Mouse (Mus musculus): Measurements from ENCODE around the gene Rcc1.
"Not testable (repeated sequence)": the region's sequence is repeated elsewhere in the genome, so short reads cannot be mapped to it uniquely, and the experiment has no call there.

Rcc1 gene

DNA sequence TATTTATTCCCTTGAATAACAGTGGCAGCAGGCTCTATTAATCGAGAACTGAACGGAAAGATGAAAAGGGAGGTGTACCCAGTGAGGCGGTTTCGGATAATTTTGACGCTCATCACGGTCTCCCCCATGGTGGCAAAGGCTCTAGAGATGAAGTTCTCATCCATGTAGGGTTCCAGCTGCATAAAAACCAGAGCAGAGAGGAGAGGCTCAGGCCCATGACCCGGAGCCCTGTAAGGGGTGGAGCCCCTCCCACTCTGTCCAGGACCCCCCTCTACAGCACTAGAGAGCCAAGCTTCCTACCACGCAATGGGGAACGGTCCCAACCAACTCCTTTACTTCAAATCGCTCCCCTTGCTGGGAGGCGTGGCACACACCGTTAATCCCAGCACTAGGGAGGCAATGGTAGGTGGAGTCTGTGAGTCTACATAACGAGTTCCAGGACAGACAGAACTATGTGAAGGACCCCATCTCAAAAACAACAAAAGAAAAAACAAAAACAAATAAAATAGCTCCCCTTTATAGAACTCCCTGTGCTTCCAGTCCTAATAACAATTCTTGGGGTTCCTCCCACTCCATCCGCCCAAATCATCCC is 24.9 kb downstream of the Rcc1 start:
- in situ Hi-C loops (cut with MboI, MseI): loop anchor here in 1 of 2 experiments (25.0 kb wide), 1 partner anchor 1459 kb away; no protein-coding TSS in a partner anchor

DNA sequence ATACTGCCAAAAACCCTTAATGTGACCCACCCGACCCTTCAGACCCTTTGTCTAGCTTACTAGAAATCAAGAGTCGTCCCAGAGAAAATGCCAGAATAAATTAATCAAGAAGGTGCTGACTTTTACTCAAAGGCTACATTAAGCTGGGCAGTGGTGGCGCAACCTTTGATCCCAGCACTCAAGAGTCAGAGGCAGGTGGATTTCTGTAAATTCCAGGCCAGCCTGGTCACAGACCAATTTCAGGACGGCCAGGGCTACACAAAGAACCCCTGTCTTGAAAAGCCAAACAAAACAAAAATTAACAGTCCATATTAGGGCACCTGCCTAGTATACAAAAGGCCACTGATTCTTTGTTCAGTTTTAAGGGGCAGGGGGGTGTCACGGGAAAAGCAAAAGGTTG is 26.9 kb downstream of the Rcc1 start:
- in situ Hi-C loops (cut with MboI, MseI): loop anchor here in 1 of 2 experiments (25.0 kb wide), 1 partner anchor 1461 kb away; no protein-coding TSS in a partner anchor

DNA sequence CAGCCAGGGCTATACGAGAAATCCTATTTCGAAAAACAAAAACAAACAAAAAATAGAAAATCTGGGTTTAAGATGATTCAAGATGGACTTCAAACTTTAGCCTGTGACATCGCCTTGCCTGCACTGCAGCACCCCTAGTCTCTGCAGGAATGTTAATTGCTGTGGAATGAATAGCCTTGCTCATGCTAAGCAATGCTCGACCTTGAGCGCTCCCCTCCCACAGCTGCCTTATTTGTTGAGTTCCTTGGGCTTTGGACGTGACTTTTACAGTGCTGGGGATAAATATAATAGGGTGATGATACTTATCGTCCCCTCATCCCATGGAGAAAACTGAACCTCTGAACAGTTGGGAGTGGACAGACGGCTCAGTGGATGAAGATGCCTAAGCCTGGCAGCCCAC is 37.7 kb downstream of the Rcc1 start:
- in situ Hi-C loops (cut with MboI, MseI): no loop called here

DNA sequence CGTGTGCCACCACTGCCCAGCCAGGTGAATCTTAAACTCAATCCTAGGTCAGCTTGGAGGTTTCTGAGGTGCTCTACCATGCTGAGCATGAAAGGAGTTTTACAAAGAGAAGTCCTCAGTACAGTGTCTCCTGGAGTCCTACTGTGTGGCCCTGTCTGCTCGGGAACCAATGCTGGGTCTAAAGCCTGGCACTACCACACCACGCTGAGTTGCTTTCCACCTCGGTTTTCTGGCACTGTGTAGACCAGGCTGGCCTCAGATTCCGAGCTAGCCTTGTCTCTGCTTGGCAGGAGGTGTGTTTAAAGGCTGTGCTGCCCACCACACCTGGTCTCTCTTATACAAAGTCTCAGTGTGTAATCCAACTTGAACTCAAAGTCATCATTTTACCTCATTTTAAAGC is 40.8 kb downstream of the Rcc1 start:
- in situ Hi-C loops (cut with MboI, MseI): no loop called here

DNA sequence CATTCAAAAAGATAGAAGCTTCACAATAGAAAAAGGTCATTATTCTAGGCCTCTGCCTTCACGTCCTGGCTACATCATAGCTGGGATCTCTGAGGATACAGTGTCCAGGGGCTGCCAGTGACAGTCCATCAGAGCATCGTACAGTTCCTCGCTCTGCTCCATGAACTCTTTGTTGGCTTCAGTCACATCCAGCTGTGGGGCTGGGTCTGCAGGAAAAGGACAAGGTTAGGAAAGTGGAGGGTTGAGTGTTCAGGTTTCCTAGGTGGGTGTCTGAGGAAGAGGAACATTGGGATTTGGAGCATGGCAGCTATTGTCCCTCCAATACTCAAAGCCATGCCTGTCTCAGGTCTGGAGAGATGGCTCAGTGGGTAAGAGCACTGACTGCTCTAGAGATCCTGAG is 41.6 kb downstream of the Rcc1 start:
- in situ Hi-C loops (cut with MboI, MseI): no loop called here

DNA sequence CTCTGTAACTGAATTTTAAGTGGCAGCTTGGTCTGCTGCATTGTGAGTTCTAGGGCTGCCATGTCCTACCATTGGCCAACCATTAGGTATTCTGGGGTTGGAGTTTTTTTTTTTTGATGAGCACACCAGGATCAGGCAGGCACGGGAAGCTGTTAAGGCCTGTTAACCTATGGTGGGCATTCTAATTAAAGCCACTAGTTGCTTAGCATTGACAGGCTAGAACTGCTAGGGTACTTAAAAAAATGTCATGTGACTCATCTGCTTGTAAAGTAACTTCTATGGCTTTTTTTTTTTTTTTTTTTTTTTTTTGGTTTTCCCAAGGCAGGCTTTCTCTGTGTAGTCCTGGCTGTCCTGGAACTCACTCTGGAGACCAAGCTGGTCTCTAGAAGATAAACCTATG is 42.2 kb downstream of the Rcc1 start:
- in situ Hi-C loops (cut with MboI, MseI): no loop called here

DNA sequence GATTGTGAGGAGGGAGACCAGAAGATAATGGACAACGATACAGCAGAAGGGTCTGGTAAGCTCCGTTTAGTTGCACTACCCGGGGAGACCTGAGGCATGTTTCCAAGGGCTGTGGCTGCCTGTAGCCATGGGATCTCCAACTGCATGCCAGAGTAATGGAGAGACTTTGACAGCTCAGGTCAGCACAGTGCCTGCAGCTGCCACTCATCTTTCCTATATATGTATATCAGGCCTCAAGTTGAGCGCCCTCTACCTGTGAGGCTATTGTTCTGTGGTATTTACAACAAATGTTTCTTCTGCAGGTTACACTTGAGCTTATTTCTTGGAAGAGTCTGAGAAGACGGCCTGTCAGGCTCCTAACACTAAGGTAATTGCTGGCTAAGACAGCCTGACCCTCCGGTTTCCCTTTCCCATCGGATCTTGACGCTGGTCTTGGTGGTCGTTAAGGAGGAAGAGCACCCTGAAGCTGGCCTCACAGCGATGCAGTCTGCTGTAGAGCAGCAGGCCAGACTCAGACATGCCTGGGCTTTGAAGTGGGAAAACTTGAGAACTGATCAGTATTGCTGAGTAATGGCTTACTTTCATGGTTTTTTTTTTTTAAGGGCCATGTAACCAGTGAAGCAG is 43.4 kb downstream of the Rcc1 start:
- in situ Hi-C loops (cut with MboI, MseI): no loop called here

DNA sequence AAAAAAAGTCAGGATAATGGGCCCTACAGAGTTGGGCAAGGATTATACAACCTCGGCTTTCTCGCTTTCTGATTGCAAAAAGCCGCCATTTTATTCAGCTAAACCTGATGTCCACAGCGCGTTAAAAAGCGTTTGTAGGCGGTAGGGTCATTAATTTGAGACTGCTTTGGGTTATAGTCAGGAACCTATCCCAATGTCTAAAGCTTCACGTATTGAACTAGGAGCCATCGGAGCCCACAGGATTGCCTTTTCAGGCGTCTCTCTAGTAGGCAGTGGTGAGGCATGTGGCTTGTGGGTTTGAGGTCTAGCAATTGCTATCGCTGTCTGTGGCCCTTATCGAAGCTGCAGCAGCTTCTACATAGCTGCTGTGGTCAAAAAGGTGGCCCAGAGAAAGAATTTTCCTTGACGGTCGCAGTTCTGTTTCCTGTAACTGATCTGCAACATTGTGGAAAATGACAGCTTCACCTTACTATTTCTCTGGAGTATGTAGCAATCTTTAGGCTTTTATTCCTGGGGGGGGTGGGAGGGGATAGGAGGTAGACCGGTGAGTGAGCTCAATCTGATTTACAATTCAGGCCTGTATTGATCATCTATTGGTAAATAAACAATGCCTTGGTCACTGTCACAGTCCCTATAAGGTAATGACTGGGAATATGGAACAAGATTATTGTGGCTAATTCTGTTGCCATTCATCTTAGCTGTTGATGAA is 44.1 kb downstream of the Rcc1 start:
- in situ Hi-C loops (cut with MboI, MseI): no loop called here

DNA sequence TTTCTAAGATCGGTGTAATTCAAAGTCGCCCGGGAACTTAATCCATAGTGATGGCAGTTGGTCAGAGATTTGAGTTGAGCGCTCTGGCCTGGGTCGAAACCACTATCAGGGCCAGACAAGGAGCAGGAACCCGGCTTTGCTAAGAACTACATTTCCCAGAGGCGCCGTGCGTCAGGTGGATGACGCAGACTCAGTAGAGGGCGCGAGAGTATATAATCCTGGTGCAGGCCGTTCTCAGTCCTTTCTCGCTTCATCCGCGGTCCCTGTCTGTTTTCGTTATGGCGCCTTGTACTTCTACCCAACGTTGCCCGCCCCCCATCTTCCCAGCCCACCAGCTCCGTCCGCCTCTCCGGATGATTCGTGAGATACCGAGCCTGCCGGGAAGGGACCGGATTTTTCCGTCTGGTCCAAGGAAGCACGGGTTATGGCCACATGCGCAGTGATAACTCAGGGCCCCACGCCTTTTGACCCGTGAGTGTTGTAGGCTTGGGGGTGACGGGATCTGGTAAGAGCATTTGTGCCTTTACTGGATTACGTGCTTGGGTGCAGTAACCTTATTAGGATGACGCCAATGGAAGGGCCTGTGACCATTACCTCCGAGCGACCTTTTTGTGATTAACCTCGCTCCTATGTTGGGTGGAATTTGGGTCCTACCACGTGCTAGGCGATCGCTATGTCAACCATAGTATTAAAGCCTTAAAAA is 44.8 kb downstream of the Rcc1 start:
- in situ Hi-C loops (cut with MboI, MseI): no loop called here

DNA sequence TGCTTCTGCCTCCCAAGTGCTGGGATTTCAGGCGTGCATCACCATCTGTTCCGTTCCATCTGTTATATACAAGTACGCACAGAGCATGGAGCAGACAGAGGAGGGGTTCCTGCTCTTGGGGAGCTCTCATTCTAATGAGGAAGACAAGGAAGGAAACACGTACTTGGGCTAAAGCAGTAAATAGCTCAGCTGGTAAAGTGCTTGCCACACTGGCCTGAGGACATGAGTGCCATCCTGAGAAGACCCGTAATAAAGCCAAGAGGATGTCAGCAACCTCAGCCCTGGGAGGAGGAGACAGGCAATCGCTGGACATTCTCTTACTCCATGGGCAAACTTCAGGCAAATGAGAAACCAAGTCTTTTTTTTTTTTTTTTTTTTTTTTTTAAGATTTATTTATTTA is 47.4 kb downstream of the Rcc1 start:
- in situ Hi-C loops (cut with MboI, MseI): no loop called here

DNA sequence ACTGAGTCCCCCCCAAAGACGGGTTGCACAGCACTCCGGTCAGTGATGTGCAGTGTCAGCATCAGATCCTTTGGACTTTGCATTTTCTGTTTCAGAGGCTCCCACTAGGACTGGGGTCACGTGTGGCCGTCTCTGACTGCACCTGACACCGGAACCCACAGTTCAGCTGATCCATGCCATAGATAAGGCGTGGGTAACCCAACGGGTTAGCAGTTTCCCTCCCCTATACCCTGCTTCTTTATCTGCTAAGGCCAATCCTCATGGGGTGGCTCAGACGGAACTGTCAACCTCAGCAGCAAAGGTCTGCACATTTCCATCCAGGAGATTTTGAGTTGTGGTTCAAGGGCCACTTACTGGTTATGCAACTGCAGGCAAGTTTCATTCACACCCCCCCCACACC is 48.1 kb downstream of the Rcc1 start:
- in situ Hi-C loops (cut with MboI, MseI): no loop called here

DNA sequence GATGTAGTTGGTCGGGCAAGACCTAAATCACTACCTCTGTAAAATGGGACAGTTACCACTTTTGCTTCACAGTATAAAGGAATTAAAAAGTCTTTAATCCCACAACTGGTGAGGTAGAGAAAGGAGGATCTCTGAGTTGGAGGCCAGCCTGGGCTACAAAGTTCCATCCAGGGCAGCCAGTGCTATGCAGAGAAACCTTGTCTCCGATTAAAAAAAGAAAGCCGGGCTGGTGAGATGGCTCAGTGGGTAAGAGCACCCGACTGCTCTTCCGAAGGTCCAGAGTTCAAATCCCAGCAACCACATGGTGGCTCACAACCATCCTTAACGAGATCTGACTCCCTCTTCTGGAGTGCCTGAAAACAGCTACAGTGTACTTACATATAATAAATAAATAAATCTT is 49.9 kb downstream of the Rcc1 start:
- in situ Hi-C loops (cut with MboI, MseI): not testable (repeated sequence)

DNA sequence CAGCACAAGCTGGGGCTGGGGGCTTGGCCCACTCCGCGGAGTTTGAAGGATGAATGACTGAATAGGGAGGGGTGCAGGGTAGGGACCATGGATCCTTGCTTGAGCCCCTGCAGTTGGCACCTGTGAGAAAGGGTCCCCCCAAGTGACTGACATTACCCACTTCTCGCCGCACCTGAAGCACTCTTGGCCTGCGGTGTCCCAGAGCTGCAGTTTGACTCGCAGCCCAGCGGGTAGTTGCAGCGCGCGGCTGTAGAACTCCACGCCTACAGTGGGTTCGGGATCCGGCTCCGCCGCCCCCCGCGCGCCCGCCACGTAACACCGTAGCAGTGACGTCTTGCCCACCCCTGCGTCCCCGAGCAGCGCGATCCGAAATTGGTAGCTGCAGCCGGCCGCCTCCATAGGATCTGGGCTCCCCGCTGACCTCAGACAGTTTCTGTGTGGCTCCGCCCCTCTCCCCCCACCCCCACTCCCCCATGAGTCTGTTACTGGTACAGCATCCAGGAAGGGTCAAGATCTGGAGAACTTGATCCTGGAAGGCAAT is 50.4 kb downstream of the Rcc1 start, which contains the start of gene Rab42:
Rab42 (minus strand) TSS at position 447 of the 541 bp plus-strand sequence.
- in situ Hi-C loops (cut with MboI, MseI): no loop called here

DNA sequence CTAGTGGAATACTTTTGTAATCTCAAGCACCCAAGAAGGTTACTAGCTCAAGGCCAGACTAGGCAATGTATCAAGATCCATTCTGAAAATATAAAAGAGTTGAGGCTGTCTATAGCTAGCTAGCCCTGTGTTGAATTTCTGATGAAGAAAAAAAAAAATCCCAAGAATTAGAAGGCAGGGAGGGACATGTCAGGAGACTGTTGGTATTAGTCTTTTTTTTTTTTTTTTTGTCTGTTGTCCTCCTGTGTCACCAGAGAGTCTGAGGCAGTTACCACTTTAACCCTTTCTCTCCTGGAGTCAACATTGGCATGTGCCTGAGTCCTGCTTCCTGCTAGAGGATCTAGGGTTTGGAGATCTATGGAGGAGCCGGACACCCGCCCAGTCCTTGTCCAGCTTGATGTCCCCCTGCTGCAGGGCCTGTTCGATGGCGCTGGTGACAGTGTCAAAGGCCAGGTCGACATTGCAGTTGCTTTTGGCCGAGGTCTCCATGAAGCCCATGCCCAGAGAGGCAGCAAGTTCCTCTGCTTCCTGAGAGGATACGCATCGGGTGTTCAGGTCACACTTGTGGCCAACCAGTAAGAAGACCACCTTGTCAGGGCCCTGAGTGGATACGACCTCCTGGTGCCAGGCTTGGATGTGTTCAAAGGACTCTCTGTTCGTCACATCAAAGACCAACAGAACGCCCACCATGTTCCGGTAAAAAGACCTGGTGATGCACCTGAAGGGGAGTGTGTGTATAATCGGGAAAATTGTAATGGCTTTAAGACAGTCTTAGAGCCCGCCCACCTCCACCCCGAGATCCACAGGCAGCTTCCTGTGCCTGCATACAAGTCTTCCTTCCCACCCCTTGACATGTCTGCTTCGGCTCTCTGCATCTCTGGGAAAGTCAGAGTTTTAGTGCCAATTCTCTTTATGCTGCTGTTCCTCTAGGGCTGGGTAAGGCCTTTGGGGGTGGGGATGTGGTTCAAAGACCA is 51.2 kb downstream of the Rcc1 start:
- in situ Hi-C loops (cut with MboI, MseI): no loop called here

DNA sequence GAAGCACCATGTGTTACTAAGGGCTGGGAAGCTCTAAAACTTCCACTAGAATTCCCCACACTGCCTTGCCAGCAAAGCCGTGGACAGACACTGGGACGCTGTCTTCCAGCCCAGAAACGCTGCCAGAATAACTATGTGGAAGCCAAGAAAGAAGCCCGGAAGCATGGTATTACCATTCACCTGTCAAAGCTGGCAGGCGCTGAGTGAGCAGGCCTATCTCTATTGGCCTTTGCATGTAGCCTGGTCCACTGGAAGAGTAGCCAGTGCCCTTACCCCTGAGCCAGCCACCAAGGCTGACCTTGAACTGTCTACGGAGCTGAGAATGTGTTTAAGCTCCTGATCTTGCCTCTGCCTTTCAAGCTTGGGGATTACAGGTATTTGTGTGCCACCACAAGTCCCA is 51.9 kb downstream of the Rcc1 start:
- in situ Hi-C loops (cut with MboI, MseI): no loop called here

DNA sequence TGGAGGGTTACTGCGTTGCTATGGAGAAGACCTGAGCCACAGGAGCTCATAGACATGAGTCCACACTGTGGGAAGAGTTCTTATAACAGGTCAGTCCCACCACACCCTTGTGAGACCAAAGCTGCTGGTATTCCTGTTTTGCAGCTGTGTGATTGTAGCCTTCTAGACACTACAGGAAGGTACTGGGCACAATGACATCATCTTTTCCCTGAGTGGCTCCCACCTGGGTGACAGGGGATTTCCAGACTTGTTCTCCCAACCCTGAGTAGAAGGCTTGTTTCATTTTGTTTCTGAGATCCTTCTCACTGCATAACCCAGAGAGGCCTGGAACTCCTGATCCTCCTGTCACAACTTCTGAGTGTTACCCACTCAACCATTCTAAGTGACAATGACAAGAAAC is 53.6 kb downstream of the Rcc1 start:
- in situ Hi-C loops (cut with MboI, MseI): no loop called here

DNA sequence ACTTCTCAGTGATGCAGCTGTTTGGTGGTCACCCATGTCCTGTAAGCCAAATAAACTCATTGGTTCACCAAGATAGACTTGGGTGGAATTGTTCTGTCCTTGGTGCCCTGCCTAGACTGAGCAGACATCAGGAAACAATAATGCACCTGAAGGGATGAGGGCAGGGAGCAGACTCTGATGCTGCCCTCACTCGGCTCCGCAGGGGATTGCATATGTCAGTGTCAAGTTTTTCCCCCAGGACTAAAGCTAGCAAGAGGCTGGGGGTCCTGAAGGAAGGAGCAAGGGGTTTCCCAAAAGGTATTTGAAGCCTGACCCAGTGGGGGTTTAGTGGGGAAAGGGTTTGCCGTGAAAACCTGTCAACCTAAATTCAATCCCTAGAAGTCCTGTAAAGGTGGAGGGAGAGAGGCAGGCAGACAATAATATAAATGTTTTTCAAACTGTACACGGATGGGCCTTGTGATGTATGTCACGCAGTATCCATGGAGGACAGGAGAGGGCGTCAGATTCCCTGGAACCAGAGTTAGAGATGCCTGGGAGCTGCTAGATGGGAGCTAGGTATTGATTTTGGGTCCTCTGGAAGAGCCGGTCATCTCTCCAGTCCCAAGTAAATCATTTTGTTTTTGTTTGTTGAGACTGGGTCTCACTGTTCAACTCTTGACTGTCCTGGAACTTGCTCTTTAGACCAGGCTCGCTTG is 57.6 kb downstream of the Rcc1 start:
- in situ Hi-C loops (cut with MboI, MseI): no loop called here

DNA sequence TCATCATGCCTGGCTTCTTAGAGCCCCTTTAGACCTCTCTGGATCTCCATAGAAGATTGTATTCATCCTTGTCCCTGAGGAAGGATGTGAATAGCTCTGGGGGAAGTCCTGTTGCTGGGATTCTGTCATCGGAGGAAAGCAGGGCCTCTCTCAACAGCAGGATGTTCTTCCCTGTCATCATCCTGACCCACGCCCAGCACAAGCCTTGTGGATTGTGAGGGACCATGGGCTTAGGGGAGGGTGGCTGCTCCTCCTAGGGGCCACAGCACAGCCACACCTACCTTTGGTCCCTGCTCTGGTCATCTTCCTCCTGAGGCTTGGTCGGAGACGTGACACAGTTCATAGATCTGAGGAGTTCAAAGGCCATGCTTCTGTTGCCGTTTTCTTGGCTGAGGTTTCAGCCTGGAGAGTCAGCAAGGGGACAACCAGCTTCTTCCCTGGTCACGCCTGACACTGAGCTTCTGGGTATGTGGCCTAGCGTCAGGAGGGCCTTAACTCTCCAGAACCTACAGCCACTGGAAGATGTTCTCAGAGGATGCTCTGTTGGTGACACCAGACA is 59.6 kb downstream of the Rcc1 start:
- in situ Hi-C loops (cut with MboI, MseI): no loop called here

DNA sequence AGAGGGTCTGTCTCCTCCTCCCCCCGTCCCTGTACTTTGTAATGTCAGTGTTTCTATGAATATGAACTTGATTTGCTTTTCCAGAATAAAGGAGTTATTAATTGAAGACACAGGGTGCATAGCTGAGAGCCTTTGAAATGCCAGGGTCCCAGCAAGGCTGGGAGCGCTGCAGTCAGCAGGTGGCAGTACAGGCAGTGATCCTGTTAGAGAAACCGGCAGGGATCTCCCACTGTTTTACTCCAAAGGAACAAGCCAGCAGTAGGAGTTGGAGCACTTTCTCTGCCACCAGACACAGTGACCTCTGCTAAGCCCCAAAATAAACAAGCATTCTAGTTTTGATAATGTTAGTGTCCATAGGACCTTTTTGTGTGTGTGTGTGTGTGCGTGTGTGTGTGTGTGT is 60.4 kb downstream of the Rcc1 start:
- in situ Hi-C loops (cut with MboI, MseI): no loop called here
